Mouse (Mus musculus) regulatory T cell (primary cell): ENCODE measurements around the gene Pon3.
"Not testable (repeated sequence)": the region's sequence is repeated elsewhere in the genome, so short reads cannot be mapped to it uniquely, and the experiment has no call there.

ENCODE experiments used
- in situ Hi-C: fragments of 300-600 bp; cut with MboI, MseI; formaldehyde crosslinking; loops from one replicate; pipeline ENCODE4 v1.15.1; 2025; ENCODE audit warnings: high pct_unique_total_duplicates

Gene Pon3

DNA sequence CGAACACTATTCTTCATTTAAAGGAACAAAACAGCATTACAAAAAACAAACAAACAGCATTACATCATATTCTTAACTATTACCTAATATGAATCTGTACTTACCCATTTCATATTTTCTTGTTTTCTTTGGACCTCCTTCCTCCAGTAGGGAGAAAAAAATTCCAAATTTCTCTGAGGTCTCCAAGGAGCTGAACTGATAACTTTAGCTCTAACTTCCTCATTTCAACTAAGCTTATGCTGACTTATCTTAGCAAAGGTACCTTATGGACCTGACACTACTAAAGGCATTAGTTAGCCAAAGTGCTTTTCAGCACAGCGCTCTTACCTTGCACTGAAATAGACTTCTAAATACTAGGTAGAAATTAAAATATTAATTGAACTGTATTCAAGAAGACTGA lies 1.2 kb downstream of the Pon3 start:
- in situ Hi-C loops = no loop called here

DNA sequence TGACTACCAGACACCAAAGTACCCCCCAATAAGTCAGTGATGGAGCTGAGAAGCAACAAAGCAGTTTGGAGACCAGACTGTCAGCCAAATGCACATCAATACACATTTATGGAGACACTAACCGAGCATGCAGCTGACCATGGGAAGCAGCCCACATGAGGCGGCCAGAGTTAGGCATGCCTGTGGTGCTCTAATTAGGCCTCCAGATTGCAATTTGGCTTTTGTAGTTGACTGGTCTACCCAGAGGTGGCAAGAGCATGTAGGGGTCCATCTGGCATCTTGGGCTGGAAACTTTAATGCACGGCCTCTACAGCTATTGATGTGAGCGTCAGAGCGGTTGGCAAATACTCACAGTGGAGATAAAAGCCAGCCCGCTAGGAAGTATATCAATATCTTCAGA lies 10.2 kb downstream of the Pon3 start:
- in situ Hi-C loops = no loop called here

GRCm38 (mm10) chr6:5238799-5239198 lies 17.3 kb downstream of the Pon3 start:
- in situ Hi-C loops = no loop called here

GRCm38 (mm10) chr6:5237510-5237909 lies 18.6 kb downstream of the Pon3 start:
- in situ Hi-C loops = no loop called here

GRCm38 (mm10) chr6:5236843-5237371 lies 19.2 kb downstream of the Pon3 start:
- in situ Hi-C loops = no loop called here

DNA sequence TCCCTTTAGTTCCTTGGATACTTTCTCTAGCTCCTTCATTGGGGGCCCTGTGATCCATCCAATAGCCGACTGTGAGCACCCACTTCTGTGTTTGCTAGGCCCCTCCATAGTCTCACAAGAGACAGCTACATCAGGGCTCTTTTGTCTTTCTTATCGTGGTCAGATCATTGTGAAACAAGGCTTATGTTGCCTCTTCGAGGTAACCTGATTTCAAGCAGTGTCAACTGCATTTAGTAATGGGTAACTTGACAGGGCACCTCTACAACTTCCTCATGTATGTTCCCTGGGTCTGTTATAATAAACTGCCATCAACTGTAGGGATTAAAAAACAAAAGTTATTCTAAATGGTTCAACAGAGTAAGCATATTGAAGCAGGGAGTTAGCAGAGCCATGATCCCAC lies 21.5 kb downstream of the Pon3 start:
- in situ Hi-C loops = no loop called here

DNA sequence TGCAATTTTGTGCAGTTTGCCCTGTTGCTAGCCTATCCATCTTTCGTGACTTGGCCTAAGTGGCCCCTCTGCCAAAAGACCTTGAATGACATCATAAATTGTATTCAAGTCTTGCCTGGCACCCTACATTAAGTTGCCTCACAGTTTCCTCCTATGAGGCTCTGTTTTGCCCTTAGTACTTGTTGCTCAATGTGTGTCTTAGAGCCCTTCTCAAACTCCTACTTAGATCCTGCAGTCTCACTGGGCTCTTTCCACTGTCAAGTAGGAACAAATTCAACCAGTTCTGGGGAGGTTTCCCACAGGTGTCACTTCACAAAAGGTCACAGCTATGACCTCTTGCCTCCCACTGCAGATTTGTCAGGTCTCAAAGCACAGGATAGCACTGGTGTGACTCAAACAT lies 22.3 kb downstream of the Pon3 start:
- in situ Hi-C loops = no loop called here

- in situ Hi-C loops = no loop called here
Observed at GRCm38 (mm10) chr6:5232022-5232421, 24.1 kb downstream of the Pon3 start.

DNA sequence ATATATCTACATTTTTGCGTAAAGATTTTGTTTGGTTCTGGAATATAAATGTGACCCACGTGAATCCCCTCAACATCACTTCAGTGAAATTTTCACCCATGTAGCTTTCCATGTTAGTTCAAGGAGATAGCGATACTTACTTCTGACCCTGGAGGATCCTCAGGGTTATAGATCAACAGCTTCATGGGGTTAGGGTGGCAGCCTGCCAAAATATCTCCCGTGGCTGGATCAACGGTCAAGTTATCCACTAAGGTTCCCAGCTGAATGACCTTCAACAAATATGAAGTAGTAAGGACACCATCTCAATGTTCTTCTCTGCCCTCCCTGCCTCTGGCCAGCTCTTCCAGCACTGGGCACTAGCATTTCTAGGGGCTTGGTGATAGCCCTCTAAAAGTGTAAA lies 25.8 kb downstream of the Pon3 start:
- in situ Hi-C loops = no loop called here

- in situ Hi-C loops = not testable (repeated sequence)
Observed at GRCm38 (mm10) chr6:5223551-5223950, 32.5 kb downstream of the Pon3 start.

DNA sequence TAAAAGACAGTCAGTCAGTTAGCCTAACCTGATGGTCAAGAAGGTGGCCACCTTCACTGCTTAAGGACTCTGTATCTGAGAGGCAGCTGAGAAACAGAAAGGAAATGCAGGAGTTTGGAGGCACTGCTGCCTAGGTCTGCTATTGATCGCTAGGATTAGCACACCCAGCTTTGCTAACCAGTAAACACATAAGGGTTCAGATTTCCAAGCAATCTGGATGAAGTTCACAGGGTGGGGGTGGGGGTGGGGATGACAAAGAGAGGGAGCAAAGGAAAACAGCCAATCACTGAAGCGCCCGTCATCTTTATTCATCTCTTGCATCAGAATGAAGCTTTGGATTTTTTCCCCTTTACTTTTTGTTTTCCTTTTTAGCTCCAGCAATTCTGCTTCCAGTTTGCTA lies 34.0 kb downstream of the Pon3 start:
- in situ Hi-C loops = no loop called here

DNA sequence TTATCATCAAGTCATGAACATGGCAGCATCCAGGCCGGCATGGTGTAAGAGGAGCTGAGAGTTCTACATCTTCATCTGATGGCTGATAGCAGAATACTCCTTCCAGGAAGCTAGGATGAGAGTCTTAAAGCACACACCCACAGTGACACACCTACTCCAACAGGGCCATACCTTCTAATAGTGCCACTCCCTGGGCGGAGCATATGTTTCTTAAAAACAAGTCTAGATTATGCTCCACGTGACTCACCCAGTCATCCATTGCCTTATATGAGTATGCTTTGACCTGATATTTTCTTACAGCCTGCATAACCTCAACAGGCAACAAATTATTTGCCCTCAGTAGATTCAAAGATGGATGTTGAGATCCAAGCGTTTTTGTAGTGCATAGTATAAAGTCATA lies 37.9 kb downstream of the Pon3 start:
- in situ Hi-C loops = no loop called here

DNA sequence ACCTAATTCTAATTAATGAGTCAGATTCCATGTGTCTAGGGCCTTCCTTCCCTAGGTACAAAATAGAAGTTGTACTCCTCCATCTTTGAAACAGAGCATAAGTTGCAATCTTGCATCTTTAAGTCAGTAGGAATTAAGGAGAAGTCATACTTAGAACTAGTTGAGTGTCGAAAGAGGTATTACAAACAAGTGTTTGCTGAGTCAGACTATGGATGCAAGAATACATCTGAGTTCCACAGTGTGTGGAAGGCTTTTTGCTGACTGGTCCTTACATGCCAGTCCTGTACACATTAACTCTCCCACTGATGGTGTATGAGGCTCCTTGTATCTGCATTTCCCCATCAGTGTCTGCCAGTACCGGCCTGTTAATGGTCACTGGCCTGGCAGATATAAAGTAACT lies 48.3 kb downstream of the Pon3 start:
- in situ Hi-C loops = no loop called here

GRCm38 (mm10) chr6:5199916-5200315 lies 56.2 kb downstream of the Pon3 start:
- in situ Hi-C loops = no loop called here

DNA sequence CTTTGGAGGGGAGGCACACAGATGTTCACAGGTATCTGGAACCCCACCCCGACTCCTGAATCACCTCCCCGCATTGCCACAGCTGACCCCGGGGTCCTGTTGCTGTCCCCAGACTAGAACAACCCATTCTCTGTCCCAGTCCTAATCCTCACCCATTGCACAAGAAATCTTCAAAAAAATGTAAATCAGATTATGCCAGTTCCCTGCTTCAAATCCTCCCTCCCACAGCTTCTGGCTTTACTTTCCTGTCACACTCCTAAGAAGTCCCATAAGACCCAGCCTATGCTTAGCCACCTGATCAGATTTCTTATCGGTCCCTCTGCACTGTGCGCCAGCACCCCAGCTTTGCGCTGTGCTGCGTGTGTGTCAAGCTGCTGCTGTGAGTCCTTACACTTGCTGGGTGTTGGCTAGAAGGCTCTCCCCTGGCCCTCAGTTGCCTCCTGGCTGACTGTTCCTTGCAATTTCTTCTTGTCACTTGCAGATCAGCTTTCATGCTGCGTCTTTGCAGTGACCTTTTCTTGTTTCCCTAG lies 56.6 kb downstream of the Pon3 start:
- in situ Hi-C loops = no loop called here

DNA sequence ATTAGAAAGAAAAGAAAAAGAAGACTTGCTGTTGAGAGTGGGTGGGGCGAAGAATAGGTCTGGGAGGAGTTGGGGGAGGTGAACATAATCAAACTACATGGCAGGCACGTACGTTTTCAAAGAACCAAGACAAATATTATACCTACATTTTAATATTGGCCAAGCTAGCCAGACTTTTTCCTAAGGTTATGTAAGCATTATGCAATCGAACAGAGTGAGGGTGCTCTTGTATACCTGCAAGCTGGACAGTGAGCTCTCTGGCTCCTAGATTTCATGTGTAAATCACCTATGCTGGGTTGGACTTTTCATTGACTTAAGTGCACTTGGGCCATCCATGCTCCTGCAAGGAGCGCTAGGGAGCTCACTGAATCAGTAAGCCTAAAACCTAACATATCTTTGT lies 57.5 kb downstream of the Pon3 start:
- in situ Hi-C loops = no loop called here

DNA sequence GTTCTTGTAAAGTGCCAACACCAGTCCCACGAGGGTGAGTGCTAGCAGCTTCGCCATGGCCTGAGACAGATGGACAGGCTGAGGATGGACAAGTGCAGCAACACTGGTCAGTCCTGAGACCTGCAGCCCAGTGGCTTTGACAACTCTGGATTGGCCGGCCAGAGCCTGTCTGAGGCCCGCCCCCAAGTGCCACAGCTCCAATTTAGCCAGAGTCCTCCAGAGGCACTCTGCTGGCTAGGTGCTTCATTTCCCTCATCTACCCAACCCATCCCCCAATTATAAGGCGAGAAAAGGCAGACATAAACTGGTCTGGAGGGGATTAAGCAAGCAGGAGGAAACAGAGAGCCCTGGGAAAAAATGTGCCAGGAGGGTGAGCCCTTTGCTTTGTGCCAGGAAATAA lies 62.4 kb downstream of the Pon3 start, which contains the start of gene Pon1:
Gene Pon1 (minus strand): TSS at position 254 of the 400 bp plus-strand sequence.
- in situ Hi-C loops = no loop called here

GRCm38 (mm10) chr6:5190761-5191160 lies 65.3 kb downstream of the Pon3 start:
- in situ Hi-C loops = no loop called here

- in situ Hi-C loops = no loop called here
Observed at GRCm38 (mm10) chr6:5189507-5189906, 66.6 kb downstream of the Pon3 start.

DNA sequence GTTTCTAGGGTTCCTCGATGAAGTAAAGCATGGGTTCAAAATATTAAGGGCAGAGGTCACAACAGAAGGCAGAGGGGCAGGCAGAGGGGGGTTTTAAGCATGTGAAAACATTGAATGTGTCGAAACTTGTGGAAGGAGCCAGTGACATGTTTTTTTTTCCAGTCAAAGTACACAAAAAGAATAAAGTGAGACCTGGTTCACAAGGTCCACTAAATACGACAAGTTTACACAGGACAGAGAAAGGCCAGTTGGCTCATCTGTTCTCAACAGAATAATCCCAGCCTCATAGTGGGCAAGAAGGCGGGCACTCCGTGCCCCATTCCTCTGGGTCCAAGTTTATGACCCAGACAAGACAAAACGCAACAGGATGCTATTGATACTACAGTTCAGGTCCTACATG lies 67.1 kb downstream of the Pon3 start:
- in situ Hi-C loops = no loop called here

DNA sequence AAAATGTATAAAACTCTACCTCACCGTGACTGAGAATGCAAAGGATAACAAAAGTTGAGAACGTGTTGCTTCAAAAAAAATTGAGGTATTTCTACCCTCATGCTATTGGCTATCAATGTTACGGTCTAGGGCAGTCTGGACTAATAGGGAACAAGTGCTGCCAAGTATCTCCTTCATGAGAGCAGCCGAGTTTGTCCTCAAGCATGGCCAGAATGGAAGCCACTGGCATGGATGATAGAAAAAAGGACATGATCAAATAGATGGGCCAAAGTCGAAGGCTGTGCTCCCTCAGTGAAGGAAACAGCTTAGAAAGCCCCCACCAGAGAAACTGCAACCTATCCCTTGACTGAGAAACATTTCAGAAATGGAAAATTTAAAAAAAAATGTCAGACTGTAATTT lies 68.0 kb downstream of the Pon3 start:
- in situ Hi-C loops = no loop called here

DNA sequence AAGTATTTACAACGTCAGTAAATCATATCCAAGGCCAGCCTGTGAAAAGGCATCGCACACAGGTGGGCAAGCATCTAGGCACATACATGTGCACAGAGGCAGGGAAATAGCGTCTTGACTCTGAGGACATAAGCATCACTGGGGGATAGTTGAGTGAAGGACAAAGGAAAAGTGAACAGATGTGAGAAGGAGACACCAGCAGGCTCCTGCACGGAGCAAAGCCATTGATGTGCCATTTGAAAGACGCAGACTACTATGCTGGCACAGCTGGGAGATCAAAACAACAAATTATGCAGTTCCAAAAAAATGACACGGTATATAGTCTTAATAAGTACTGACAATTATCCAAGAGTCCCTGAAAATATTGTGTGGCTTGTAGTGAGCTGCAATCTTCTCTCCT lies 68.5 kb downstream of the Pon3 start:
- in situ Hi-C loops = no loop called here

DNA sequence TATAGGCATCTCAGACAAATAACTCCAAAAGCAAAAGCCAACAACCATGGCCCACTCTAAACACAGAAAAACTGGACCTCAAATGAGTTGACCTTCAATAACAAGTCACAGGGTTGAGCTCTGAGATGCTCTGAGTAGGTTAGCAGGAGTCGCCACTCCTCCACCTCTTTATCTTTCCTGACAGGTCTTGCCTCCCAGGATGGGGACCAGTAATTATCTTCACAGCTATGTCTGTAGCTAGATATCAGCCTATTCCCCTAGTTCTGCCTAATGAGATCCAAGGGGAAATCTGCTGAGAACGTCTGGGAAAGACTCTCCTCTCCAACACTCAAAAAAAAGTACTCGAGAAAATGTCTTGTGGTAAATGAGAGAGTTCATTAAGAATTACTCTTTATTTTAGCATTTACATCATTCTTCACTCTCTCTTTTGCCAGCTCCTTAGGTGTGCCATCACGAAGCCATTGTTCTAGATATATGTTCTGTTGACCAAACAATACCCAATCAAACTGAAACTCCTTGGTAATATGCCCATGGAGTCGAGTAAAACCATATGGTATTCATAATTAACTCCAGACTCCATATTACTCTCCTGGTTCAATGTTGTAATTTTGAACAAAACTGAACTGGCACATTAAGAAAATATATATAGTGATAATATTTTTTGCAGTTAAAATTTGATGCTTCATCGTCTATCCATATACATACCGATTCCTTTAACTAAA lies 69.7 kb downstream of the Pon3 start:
- in situ Hi-C loops = no loop called here

DNA sequence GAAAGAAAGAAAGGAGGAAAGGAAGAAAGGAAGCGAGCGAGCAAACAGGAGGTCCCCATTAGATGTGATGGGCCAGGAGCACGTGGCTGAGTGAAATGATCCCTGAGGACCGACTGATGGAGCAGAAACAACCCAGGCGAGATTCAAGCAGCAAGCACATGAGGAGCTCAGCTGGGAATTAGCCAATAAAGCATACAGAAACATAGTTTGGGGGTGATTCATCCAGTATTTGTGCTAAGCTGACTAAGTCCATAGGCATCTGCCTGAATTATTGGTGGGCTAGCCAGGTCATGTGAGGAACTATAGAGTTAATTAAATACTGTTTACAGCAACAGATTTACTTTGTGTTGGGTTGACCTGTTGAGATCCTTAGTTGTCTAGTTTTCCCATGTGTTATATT lies 75.4 kb downstream of the Pon3 start:
- in situ Hi-C loops = no loop called here
